Mouse (Mus musculus): ENCODE data around the gene Rab6a.
A peak's percentile ranks its signal among the peaks of the same experiment; 100 is the strongest.

Rab6a gene

DNA sequence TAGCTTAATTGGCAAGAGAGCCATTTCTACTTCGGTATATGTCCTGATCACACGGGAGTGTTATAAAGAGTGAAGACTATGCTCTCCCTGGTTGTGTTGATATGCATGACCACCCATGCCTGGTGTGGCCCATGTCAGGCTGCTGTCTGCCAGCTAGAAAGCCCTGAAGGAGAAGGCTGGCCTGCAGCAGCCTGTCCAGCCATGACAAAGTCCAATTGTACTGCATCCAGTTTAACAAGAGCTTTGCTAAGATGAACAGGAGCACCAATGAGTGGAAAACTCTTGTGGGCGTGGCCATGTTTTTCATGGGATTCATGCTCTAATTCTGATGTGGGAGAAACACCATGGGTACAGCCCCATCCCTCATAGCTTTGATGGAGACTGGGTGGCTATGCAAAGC, 17.3 kb downstream of the Rab6a start:
- no peak for DNase-seq (ENCODE audit: low spot score in 2 of 2)

GRCm38 (mm10) chr7:100637657-100638056, 30.4 kb downstream of the Rab6a start:
- peak in 1 of 2 experiments; percentile 39 for DNase-seq (ENCODE audit: low spot score in 2 of 2)

- no peak for DNase-seq (ENCODE audit: low spot score in 2 of 2)
These were observed 35.2 kb downstream of the Rab6a start for GRCm38 (mm10) chr7:100642413-100642812.

GRCm38 (mm10) chr7:100645147-100645546, 37.9 kb downstream of the Rab6a start:
- DNase-seq (ENCODE audit: low spot score in 2 of 2) = peak; percentile 81 to 89

DNA sequence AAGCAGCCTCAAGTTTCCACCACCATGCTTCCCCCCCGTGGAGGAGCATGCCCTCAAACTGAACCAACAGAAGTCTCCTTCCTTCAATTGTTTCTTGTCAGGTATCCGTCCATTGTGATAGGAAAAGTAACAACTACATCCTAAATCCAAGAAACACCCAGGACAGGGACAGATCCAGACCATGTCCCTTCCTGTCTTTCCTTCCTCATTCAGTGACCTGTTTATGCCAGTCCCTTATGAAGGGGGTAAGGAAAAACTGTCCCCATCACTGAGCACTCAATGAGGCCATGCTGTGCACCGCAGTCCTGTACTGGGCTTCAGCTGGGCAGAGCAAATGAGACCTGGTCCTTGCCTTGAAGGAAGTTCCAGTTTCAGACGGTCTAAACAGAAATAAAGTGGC, 41.9 kb downstream of the Rab6a start:
- no peak for DNase-seq (ENCODE audit: low spot score in 2 of 2)

DNA sequence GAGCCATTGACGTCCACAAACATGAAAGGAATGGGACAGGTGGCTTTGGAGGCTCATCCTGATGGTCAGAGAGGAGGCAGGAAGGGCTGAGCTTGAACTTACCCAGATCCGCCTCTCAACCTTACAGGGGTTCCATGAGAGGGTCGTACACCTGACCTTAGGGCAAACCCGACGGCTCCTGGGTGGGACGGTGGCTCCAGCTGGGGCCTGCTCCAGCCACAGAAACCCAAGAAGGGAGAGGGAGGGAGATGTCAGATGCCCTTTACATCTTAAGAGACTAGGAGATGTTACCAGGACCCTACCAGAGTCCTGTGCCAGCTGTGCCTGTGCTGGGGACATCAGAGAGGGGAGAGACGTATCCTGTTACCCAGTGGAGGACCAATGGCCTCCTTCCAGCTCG, 42.6 kb downstream of the Rab6a start:
- DNase-seq (ENCODE audit: low spot score in 2 of 2) = no peak

DNA sequence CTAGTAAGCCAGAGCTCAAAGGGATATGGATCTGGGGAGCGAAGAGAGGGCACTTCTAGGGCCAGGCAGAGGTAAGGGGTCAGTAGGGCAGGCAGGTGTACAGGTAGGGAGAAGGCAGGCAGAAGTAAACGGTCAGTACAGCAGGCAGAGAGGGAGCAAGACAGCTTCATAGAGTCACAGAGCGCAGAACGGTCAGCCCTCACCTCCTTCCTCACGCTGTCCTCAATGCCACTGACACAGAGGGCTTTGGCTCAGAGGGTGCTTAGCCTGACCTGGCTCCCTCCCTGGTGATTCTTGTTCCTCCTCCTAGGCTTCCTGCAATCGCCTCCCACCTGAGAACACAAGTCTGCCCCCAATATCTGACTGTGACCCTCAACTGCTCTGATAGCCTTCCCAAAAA, 43.2 kb downstream of the Rab6a start:
- no peak for DNase-seq (ENCODE audit: low spot score in 2 of 2)

DNA sequence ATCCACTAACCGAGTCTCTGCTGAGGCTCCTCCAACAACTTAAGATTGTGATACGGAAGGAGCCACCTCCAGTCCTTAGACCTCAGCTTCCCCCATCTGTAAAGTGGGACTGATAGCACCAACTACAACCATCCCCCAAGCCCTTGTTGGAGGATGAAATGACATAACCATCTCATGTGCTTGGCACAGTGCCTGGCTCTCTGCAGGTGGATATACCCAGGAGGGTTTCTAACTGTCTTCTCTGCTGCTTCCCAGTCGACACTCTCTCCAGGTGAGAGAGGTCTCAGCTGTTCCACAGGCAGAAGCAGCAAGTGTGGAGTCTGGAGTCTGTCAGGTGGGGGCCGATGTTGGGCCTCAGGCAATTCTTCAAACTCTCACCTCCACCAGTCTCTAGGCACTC, 43.8 kb downstream of the Rab6a start:
- DNase-seq (ENCODE audit: low spot score in 2 of 2) = no peak

DNA sequence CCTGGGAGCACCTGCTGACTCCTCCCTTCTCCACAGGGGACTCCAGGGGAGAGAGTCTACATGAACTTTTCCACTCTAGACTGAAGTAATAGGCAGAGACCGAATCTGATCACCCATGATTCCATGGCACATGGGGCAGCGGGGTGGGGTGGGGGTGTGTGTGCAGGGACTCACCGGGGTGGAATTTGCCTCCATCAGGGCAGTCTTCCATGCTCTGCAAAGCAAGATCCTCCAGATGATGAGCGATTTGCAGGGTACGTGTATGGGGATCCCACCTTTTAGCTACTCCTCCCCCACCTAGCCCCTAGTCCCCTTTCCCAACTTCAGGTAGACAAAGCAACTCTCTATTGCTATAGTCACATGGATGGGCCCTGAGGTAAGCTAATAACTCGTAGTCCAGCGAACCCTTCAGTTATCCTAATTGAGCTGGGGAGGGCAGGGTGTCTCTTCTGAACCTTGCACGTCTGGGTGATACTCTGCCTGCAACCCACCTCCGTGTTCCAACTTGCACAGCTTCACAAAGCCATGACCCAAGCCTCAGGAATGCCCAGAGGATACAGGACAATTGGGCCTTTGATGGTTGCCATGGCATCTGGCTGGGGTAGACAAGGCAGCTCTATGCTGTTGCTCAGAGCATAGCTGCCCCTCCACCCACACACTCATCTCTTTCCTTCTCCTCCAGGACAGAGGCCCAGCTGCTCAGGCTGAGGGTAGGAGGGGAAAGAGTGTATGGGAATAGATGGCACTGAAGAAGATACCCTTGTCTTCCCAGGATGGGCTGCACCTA, 46.5 kb downstream of the Rab6a start:
- peak in 1 of 2 experiments; percentile 46 for DNase-seq (ENCODE audit: low spot score in 2 of 2)

DNA sequence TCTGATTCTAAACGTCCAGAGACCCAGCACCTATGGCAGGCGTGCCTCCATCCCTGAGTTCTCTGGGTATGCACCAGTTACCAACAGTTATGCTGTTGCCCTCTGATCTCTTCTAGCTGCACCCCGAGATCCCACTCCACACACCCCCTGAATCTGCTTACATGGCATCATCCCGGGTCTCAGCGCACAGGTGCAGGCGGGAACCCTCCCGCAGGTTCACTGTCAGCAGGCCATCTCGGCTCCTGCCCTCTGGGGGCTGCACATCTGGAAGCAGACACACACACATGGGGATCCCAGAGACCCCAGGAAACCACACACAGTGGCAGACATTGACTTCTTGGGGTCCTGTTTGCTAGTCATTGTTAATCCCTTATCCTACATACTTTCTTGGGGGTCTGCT, 47.2 kb downstream of the Rab6a start:
- DNase-seq (ENCODE audit: low spot score in 2 of 2) = no peak

GRCm38 (mm10) chr7:100656739-100657138, 49.5 kb downstream of the Rab6a start:
- no peak for DNase-seq (ENCODE audit: low spot score in 2 of 2)

DNA sequence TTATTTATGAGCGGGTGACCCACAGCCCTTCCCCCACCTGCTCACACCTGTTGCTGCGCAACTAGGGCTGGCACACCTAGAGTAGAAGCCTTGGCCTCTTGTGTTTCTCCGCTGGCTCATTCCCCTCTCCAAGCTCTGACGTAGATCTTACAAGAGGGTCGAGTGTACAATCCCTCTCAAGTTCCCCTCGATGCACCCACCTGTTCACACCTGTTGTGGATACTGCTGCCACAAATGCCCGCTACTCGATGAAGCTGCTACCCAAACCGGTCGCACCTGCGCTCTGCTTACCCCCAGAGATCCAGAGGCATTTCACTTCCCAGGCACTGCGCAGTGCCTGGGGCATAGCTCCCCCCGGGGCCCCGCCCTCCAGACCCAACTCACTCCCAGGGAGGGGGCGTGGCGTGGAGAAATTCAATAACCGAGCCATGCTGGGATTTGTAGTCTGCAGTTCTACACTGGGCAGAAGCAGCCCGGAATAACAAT, 50.9 kb downstream of the Rab6a start:
- no peak for DNase-seq (ENCODE audit: low spot score in 2 of 2)

DNA sequence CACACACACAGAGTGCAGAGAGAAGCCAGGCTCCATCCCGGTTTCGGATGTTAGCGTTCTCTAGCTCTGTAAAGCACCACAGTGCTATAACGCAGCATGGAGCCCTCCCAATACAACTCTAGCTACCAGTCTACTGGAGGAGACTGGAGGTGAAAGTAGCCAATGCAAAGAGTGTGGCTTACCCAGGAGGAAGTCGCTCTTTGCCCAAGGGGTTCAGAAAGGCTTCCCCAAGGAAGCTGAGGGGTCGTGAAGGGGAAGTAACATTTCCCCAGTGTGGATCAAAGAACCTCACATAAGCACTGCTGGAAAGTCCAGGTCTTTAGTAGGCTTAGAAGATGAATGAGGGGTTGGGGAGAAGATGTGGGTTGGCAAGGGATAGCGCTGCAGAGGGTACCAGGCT, 54.1 kb downstream of the Rab6a start:
- no peak for DNase-seq (ENCODE audit: low spot score in 2 of 2)

- DNase-seq (ENCODE audit: low spot score in 2 of 2) = no peak
These were observed 55.0 kb downstream of the Rab6a start, which contains the start of gene Plekhb1 for GRCm38 (mm10) chr7:100662231-100662630. Plekhb1 (minus strand) TSS chr7:100662414.

GRCm38 (mm10) chr7:100663190-100663589, 56.0 kb downstream of the Rab6a start:
- DNase-seq (ENCODE audit: low spot score in 2 of 2) = peak; percentile 93 to 95

- no peak for DNase-seq (ENCODE audit: low spot score in 2 of 2)
These were observed 56.6 kb downstream of the Rab6a start for GRCm38 (mm10) chr7:100663729-100664304.

- DNase-seq (ENCODE audit: low spot score in 2 of 2) = peak; percentile 60 to 63
These were observed 63.4 kb downstream of the Rab6a start for GRCm38 (mm10) chr7:100670646-100671045.

DNA sequence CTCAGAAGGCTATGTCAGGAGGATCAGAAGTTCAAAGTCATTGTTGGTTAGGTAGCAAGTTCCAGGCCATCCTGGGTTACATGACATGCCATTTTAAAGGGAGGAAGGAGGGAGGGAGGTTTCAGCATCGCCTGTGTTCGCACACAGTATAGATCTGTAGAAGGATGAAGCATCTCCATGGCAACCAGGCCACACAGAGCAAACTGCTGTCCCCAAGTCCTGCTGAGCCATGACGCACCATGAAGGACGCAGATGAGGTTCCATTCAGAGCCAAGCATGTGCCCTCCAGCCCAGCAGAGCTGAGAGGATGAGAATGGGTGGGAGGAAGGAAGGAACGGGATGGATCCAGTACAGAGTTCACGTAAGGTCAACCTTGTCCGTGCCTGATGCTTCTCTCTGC, 66.2 kb downstream of the Rab6a start:
- DNase-seq (ENCODE audit: low spot score in 2 of 2) = no peak

- DNase-seq (ENCODE audit: low spot score in 2 of 2) = no peak
These were observed 67.7 kb downstream of the Rab6a start for GRCm38 (mm10) chr7:100674941-100675340.

DNA sequence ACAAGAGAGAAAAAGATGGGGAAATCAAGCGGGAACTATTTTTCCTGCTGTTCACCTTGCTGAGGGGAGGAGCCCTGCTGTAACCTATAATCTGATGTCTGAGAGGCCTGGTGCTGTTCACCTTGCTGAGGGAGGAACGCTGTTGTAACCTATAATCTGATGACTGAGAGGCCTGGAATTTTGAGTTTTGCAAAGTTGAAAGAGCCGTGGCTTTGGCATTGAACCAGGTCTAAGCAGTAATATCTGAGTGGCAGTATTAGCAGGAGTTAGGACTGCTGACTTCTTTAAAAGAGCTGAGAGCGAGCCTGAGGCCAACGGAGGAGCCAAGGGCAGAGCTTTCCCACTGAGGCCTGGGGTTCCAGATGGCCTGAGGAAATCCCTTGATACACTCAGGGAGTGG, 70.8 kb downstream of the Rab6a start:
- no peak for DNase-seq (ENCODE audit: low spot score in 2 of 2)

DNA sequence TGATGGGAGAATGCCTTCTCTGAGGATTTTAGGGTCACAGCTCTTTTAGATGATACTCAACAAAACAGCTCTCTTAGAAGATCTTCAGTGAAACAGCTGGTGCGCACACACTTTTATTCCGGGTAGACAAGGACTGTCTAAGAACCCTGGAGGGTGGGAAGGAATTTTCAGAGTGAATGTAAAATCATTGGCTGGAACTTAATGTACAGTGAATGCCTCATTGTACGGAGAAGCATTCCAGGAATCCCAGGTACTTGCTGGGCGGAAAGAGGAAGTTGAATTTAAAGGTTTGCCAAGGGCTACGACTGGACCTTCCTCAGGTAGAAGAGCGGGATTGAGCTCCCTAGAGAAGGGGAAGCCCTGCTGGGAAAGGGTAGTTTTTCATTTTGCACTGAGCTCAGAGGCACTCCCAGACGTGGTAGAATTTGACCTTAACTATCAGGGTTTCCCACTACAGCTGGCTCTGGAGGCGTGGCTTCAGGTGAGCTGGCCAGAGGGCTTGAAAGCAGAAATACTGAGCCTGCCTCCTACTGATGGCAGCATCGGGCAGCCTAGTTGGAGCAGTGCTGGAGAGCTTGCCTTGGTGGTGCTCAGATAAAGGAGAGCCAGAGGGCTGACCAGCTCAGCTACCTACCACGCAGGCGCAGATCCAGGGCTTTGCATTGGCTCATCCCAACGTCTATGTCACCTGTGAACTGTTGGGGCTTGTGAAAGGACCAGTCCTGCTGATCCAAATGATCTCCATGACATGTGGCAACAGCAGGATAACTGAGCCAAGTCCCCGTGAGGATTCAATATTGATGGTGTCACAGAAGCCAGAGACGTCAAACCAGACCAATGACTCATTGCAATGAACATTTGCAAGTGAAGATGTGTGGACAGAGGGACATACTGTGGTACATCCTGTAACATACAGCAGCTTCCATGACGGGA, 72.0 kb downstream of the Rab6a start:
- DNase-seq (ENCODE audit: low spot score in 2 of 2) = no peak

DNA sequence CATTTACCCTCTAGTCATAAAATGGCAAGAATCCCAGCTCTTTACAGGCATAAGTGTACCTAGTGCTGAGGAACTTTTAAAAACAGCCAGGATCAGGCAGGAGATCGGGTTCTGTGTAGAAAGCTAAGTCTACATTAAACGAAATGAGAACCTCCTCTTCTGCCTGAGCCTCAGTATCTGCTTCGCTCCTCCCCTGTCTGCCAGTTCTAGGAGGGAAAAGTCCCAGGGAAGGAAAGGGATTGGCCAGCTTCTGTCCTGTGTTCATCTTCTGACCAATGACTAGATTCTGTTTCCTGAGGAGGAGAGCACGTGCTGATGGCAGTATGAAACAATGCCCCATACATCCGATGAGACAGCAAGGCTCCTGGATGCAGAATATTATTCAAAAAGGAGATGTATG, 73.9 kb downstream of the Rab6a start:
- DNase-seq (ENCODE audit: low spot score in 2 of 2) = peak in 1 of 2 experiments; percentile 26

Data from right cerebral cortex, adult 2 months (tissue).